Mouse (Mus musculus): ENCODE results near the gene Uba52. TPM values are rescaled to one million over a fixed set of nuclear protein-coding genes. Genes with fewer than 3 reads are reported as not detected.
A peak's percentile ranks its signal among the peaks of the same experiment; 100 is the strongest.

The Uba52 gene
- polyA plus RNA-seq, 1 experiment from 2014 or later = 882 TPM

DNA sequence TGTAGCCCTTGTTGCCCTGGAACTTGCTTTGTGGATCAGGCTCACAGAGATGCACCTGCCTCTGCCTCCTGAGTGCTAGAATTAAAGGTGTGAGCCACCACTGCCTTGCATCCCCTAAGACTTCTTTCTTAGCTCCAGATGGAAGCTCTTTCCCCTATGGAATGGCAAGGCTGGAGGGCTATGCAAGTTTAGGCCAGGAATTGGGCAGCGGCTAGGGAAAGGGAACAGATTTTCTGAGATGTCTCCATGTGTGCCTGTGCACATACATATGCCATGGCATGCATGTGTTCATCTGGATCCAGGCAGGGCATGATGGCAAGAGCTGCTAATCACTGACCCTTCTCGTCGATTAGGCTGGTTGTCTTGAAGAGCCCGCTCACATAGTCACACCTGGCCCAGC is 44.9 kb downstream of the Uba52 start:
- Histone ChIP-seq H3K9me3 (ENCODE audit: low read length) (no peaks in the 10 kb centered on the region), H3K4me3 (ENCODE audit: low read length) (no peak overlapping the region), H3K27ac (ENCODE audit: low read length) (no peak overlapping the region), H3K9ac (replicated peaks; ENCODE audit: low read length) (no peak overlapping the region), H3K36me3 (ENCODE audit: insufficient read depth, low read length) (no peaks in the 10 kb centered on the region), H3K4me2 (replicated peaks; ENCODE audit: low read depth, low read length) (no peak overlapping the region), H3K27me3 (ENCODE audit: insufficient read depth, low read length) (no peaks in the 10 kb centered on the region), H3K4me1 (ENCODE audit: insufficient read depth, low read length) (peaks cover 11% of the 10 kb centered on the region)
- ATAC-seq (ENCODE audit: low FRiP score, low TSS enrichment) = no peak
- WGBS = 96% methylated on average over 4 of the region's 4 CpGs

DNA sequence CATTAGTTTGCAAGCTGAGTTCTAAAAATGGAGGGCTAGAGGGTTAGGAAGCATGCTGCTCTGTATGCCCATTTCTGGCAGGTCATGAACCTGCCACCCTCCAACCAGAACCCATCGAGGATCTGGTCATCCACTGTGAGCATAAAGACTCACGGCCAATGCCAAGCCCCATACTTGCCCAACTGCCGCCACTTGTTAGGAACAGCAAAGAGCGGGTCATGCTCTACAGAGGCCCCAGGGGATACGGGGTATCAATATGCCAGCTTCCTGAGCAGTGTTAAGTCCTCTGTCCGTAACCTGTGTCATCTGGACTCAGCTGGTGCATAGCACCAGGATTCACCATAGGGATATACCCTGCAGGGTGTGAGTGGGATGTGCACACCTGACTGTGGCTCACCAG is 46.4 kb downstream of the Uba52 start:
- Histone ChIP-seq H3K9me3 (ENCODE audit: low read length) (no peaks in the 10 kb centered on the region; the same call in 1 of the 2 replicates), H3K4me3 (ENCODE audit: low read length) (no peak overlapping the region), H3K27me3 (ENCODE audit: insufficient read depth, low read length) (no peaks in the 10 kb centered on the region), H3K4me2 (replicated peaks; ENCODE audit: low read depth, low read length) (no peak overlapping the region), H3K36me3 (ENCODE audit: insufficient read depth, low read length) (no peaks in the 10 kb centered on the region), H3K27ac (ENCODE audit: low read length) (no peak overlapping the region), H3K9ac (replicated peaks; ENCODE audit: low read length) (no peak overlapping the region), H3K4me1 (ENCODE audit: insufficient read depth, low read length) (peaks cover 11% of the 10 kb centered on the region)
- whole genome bisulfite sequencing = 89% methylated on average over 6 of the region's 6 CpGs
- ATAC-seq (ENCODE audit: low FRiP score, low TSS enrichment) = no peak

DNA sequence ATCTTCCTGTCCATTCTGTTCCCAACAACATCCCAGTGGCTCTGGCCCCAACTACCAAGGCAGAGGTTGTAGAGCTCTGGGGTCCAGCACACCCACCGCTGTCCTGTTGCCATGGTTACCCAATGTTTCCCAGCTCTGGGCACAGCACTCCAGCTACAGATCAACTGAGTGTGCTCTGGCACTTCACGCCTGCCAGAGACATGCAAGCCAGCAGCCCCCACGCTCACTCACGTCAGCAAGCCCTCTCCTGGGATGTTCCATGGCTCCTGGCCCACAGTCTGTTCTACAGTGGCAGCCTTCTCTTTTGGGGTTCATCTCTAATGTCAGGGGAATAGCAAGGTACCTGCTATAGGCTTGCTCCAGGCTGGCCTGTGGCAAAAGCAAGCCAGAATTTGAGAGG is 47.3 kb downstream of the Uba52 start:
- Histone ChIP-seq H3K4me1 (ENCODE audit: insufficient read depth, low read length) (peaks cover 11% of the 10 kb centered on the region), H3K9me3 (ENCODE audit: low read length) (no peaks in the 10 kb centered on the region; the same call in 1 of the 2 replicates), H3K36me3 (ENCODE audit: insufficient read depth, low read length) (no peaks in the 10 kb centered on the region), H3K4me2 (replicated peaks; ENCODE audit: low read depth, low read length) (no peak overlapping the region), H3K9ac (replicated peaks; ENCODE audit: low read length) (no peak overlapping the region), H3K27me3 (ENCODE audit: insufficient read depth, low read length) (no peaks in the 10 kb centered on the region), H3K27ac (ENCODE audit: low read length) (no peak overlapping the region), H3K4me3 (ENCODE audit: low read length) (no peak overlapping the region)
- WGBS = 79% methylated on average over 4 of the region's 4 CpGs
- no peak for ATAC-seq (ENCODE audit: low FRiP score, low TSS enrichment)

DNA sequence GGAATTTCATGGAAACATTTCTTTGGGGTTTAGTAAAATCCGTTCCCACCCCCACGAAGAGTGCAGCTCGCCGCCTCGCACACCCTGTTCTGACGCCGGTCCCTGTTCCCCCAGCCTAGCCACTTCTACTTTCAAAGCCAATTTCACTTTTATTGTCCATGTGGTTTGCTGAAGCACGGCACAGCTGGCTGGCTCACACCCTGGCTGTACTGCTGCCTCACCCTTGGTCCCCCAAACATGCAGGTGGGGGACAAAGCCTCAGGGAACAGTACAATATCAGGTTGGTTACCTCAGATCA is 48.1 kb downstream of the Uba52 start:
- Histone ChIP-seq H3K27ac (ENCODE audit: low read length) (no peak overlapping the region), H3K4me1 (ENCODE audit: insufficient read depth, low read length) (peaks cover 8% of the 10 kb centered on the region), H3K36me3 (ENCODE audit: insufficient read depth, low read length) (no peaks in the 10 kb centered on the region), H3K9ac (replicated peaks; ENCODE audit: low read length) (no peak overlapping the region), H3K9me3 (ENCODE audit: low read length) (no peaks in the 10 kb centered on the region; the same call in 1 of the 2 replicates), H3K4me2 (replicated peaks; ENCODE audit: low read depth, low read length) (no peak overlapping the region), H3K27me3 (ENCODE audit: insufficient read depth, low read length) (no peaks in the 10 kb centered on the region), H3K4me3 (ENCODE audit: low read length) (no peak overlapping the region)
- 63% methylated on average over 8 of the region's 8 CpGs for WGBS
- ATAC-seq (ENCODE audit: low FRiP score, low TSS enrichment) = no peak

DNA sequence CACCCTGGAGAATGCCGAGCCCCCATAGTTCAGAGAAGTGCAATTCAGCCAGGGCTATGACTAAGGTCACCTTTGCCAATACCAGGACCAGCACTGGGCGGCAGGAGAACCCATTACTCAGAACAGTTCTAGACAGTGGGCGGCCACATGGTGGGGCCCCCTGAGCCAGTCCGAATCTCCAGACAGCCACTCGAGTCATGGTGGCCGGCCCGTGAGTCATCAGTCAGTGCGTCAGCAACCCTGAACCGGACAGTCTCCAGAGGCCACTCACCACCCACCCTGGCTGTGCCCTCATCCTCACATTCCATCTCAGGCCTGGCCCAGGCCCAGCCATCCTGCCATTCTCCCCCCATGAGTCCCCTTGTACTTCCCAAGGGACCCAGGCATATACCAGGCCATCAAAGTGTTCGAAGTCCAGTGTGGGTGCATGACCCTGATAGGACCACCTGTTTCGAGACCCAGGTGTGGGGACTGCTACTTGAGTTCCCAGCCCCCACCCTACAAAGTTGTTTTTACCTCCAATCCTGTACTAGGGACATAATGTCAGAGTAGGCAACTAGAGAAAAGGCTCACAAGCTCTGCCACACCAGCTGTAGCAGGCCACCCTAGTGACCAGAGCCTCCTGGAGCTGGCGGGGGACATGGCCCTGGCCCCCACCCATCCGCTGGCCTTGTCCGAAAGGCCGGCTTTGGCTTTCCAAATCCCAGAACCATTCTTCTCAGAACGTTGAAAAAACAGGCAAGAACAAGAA is 48.7 kb downstream of the Uba52 start:
- Histone ChIP-seq H3K9ac (replicated peaks; ENCODE audit: low read length) (no peak overlapping the region), H3K4me2 (replicated peaks; ENCODE audit: low read depth, low read length) (no peak overlapping the region), H3K36me3 (ENCODE audit: insufficient read depth, low read length) (no peaks in the 10 kb centered on the region), H3K27me3 (ENCODE audit: insufficient read depth, low read length) (no peaks in the 10 kb centered on the region), H3K9me3 (ENCODE audit: low read length) (no peaks in the 10 kb centered on the region; the same call in 1 of the 2 replicates), H3K4me1 (ENCODE audit: insufficient read depth, low read length) (peaks cover 4% of the 10 kb centered on the region), H3K4me3 (ENCODE audit: low read length) (no peak overlapping the region), H3K27ac (ENCODE audit: low read length) (no peak overlapping the region)
- 88% methylated on average over 16 of the region's 16 CpGs for WGBS
- ATAC-seq (ENCODE audit: low FRiP score, low TSS enrichment) = peak; percentile 55; the same call in 1 of the 2 replicates

- no peaks in the 10 kb centered on the region for H3K4me1 ChIP-seq (ENCODE audit: insufficient read depth, low read length)
- 86% methylated on average over 9 of the region's 9 CpGs for WGBS
- no peak overlapping the region for H3K4me2 ChIP-seq (replicated peaks; ENCODE audit: low read depth, low read length)
- no peak overlapping the region for H3K4me3 ChIP-seq (ENCODE audit: low read length)
- H3K9me3 ChIP-seq (ENCODE audit: low read length) = no peaks in the 10 kb centered on the region; the same call in 1 of the 2 replicates
- no peak for ATAC-seq (ENCODE audit: low FRiP score, low TSS enrichment)
- no peak overlapping the region for H3K27ac ChIP-seq (ENCODE audit: low read length)
- no peak overlapping the region for H3K9ac ChIP-seq (replicated peaks; ENCODE audit: low read length)
- no peaks in the 10 kb centered on the region for H3K27me3 ChIP-seq (ENCODE audit: insufficient read depth, low read length)
- H3K36me3 ChIP-seq (ENCODE audit: insufficient read depth, low read length) = no peaks in the 10 kb centered on the region
Measured at GRCm38 (mm10) chr8:70460606-70461005, 50.0 kb downstream of the Uba52 start.

GRCm38 (mm10) chr8:70460199-70460598 is 50.4 kb downstream of the Uba52 start:
- H3K4me2 ChIP-seq (replicated peaks; ENCODE audit: low read depth, low read length) = no peak overlapping the region
- H3K27me3 ChIP-seq (ENCODE audit: insufficient read depth, low read length) = no peaks in the 10 kb centered on the region
- no peak overlapping the region for H3K4me3 ChIP-seq (ENCODE audit: low read length)
- H3K9me3 ChIP-seq (ENCODE audit: low read length) = no peaks in the 10 kb centered on the region; the same call in 1 of the 2 replicates
- H3K27ac ChIP-seq (ENCODE audit: low read length) = no peak overlapping the region
- no peaks in the 10 kb centered on the region for H3K4me1 ChIP-seq (ENCODE audit: insufficient read depth, low read length)
- ATAC-seq (ENCODE audit: low FRiP score, low TSS enrichment) = no peak
- 89% methylated on average over 5 of the region's 5 CpGs for WGBS
- H3K36me3 ChIP-seq (ENCODE audit: insufficient read depth, low read length) = no peaks in the 10 kb centered on the region
- no peak overlapping the region for H3K9ac ChIP-seq (replicated peaks; ENCODE audit: low read length)

- H3K4me3 ChIP-seq (ENCODE audit: low read length) = no peak overlapping the region
- 98% methylated on average over 2 of the region's 2 CpGs for WGBS
Measured at GRCm38 (mm10) chr8:70459636-70460035, 51.0 kb downstream of the Uba52 start.

GRCm38 (mm10) chr8:70458462-70458861 is 52.1 kb downstream of the Uba52 start:
- no peaks in the 10 kb centered on the region for H3K4me1 ChIP-seq (ENCODE audit: insufficient read depth, low read length)
- no peak for ATAC-seq (ENCODE audit: low FRiP score, low TSS enrichment)
- no peaks in the 10 kb centered on the region for H3K27me3 ChIP-seq (ENCODE audit: insufficient read depth, low read length)
- H3K36me3 ChIP-seq (ENCODE audit: insufficient read depth, low read length) = no peaks in the 10 kb centered on the region
- H3K4me3 ChIP-seq (ENCODE audit: low read length) = no peak overlapping the region
- H3K27ac ChIP-seq (ENCODE audit: low read length) = no peak overlapping the region
- no peak overlapping the region for H3K9ac ChIP-seq (replicated peaks; ENCODE audit: low read length)
- no peaks in the 10 kb centered on the region; the same call in 1 of the 2 replicates for H3K9me3 ChIP-seq (ENCODE audit: low read length)
- 82% methylated on average over 3 of the region's 3 CpGs for WGBS
- no peak overlapping the region for H3K4me2 ChIP-seq (replicated peaks; ENCODE audit: low read depth, low read length)

More at GRCm38 (mm10) chr8:70459636-70460035, 51.0 kb downstream of the Uba52 start:
- no peaks in the 10 kb centered on the region for H3K4me1 ChIP-seq (ENCODE audit: insufficient read depth, low read length)
- no peak overlapping the region for H3K27ac ChIP-seq (ENCODE audit: low read length)
- H3K36me3 ChIP-seq (ENCODE audit: insufficient read depth, low read length) = no peaks in the 10 kb centered on the region
- no peak for ATAC-seq (ENCODE audit: low FRiP score, low TSS enrichment)
- H3K27me3 ChIP-seq (ENCODE audit: insufficient read depth, low read length) = no peaks in the 10 kb centered on the region
- no peak overlapping the region for H3K4me2 ChIP-seq (replicated peaks; ENCODE audit: low read depth, low read length)
- H3K9ac ChIP-seq (replicated peaks; ENCODE audit: low read length) = no peak overlapping the region
- H3K9me3 ChIP-seq (ENCODE audit: low read length) = no peaks in the 10 kb centered on the region; the same call in 1 of the 2 replicates

All from kidney, embryonic 16.5 days (tissue).